Mouse (Mus musculus): ENCODE results near the gene Bahd1. TPM values are rescaled to one million over a fixed set of nuclear protein-coding genes. Genes with fewer than 3 reads are reported as not detected.

Gene Bahd1
- total RNA-seq, 2 experiments from 2014 or later: 5.2 to 6.4 TPM

- H3K27ac ChIP-seq: peak overlapping the region; percentile 68
- H3K4me3 ChIP-seq: peak overlapping the region; percentile 99
Measured at GRCm38 (mm10) chr2:118902051-118903025, 2.2 kb downstream of the Bahd1 start.

GRCm38 (mm10) chr2:118903333-118903741 lies 3.2 kb downstream of the Bahd1 start:
- Histone ChIP-seq H3K4me3 (peak overlapping the region; percentile 99), H3K27ac (no peak overlapping the region)
- intact Hi-C loops (cut with DNase I): no loop called here
- DNase-seq: peak; percentile 44
- TF ChIP-seq CTCF (IDR thresholded peaks at IDR 0.05): no peak

More at GRCm38 (mm10) chr2:118902051-118903025, 2.2 kb downstream of the Bahd1 start:
- TF ChIP-seq CTCF (IDR thresholded peaks at IDR 0.05): peak; percentile 52
- intact Hi-C loops (cut with DNase I): no loop called here
- peak; percentile 70 for DNase-seq

DNA sequence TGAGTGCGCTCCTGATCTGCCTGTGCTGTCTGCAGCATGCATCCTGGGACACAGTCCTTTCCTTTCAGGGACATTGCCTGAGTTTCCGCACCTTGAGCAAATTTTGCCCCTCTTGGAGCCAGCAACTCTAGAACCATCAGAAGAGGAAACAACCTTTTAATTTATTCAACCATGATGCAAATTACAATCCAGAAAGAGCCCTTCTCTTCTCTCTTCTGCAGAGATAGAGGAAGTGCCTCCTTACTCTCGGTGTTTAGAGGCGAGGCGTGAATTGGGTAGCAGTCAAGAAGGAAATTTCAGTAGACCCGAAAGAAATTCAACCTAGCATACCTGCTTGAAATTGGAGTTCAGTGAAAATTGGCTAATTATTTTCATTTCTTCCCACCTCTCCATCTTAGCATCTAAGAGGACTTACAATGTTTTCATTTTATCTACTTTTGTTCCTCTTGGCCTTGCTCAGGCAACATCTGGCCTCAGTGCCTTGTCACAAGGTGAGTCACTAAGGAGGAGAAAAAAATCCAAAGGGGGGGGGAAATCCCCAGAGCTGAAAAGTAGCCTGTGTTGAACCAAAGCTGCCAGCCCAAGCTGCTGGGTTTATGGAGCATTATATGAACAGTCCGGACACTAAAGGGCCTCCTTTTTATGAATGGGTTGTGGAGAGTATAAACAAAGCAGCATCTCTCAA lies 5.4 kb downstream of the Bahd1 start:
- intact Hi-C loops (cut with DNase I): no loop called here
- Histone ChIP-seq H3K4me3 (no peak overlapping the region), H3K27ac (no peak overlapping the region)
- TF ChIP-seq CTCF (IDR thresholded peaks at IDR 0.05): no peak
- DNase-seq: no peak

DNA sequence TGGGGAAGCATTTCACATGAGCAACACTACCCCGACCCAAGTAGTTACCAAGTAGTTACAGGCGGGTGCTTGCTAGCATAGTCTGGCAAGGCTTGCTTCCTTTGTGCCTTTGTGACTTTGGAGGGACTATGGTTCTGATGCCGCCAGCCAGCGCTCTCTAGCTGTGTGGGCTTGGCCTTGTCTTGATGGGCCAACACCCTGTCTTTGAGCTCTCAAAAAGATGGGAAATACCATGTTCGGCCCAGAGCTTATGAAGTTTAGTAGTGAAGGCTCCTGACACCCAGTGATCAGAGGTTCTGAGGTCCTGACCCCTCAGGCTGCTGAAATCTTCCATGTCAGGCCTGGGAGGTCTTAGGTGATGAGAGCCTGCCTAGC lies 5.9 kb downstream of the Bahd1 start:
- Histone ChIP-seq H3K4me3 (no peak overlapping the region), H3K27ac (no peak overlapping the region)
- no peak for DNase-seq
- no peak for TF ChIP-seq CTCF (IDR thresholded peaks at IDR 0.05)
- intact Hi-C loops (cut with DNase I): no loop called here

DNA sequence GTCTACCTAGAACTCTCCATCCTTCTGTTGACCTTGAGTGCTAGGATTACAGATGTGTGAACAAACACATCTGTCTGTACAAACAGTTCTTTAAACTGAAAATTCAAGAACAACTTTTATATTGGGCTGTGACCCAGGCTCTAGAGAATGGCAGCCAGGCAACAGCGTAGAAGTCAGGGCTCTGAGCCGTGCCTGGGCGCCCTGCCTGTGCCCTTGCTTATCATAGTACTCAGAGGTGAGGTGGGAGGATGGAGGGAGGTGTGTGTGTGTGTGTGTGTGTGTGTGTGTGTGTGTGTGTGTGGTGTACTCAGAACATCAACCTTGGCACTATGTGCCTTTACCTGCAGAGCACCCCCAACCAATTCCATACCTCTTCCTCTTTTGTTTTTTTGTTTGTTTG lies 7.6 kb downstream of the Bahd1 start:
- no peak overlapping the region for H3K4me3 ChIP-seq
- intact Hi-C loops (cut with DNase I): no loop called here
- H3K27ac ChIP-seq: no peak overlapping the region
- TF ChIP-seq CTCF (IDR thresholded peaks at IDR 0.05): no peak
- DNase-seq: no peak

DNA sequence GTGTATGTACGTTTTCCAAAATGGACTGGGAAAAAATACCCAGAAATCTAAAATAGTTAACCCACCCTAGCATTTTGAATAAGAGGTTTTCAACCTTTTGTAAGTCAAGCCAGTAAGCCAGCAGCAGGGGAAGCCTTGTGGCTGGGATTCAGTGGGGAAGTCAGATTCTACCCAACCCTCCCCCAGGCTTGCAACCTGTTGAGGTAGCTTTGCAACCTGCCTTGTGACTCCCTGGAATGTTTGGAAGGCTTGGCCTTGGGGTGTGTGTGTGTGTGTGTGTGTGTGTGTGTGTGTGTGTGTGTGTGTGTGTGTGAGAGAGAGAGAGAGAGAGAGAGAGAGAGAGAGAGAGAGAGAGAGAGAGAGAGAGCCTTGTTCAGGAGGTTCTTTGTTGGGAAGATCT lies 9.0 kb downstream of the Bahd1 start:
- intact Hi-C loops (cut with DNase I): no loop called here

DNA sequence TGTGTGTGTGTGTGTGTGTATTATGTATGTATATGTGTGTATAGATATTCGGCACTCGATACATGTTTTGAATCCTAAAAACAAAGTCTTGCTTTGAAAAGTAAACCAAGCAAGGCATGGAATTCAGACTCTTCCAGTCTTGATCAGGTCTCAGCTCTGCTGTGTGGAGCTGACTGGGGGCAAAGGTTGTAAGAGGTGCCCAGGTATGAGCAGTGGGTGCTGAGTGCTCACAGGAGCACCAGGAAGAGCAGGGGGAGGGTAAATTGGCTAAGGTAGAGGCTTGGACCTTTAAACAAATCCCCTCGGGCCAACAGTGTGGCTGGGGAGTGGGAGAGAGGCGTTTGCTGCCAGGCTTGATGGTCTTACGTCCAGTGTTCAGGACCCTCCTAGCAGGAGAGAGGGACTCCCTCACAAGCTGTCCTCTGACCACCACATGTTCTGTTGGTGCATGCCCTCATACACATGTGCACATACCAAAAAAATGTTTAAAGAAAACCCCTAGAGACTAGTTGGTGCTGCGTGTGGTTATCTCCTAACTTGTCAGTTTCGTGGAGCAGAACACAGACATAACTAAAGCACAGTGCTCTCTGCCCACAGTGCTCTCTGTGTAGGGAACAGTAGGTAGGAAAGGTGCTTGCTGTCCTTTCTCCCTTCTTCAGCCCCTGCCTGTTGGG lies 10.6 kb downstream of the Bahd1 start:
- intact Hi-C loops (cut with DNase I): no loop called here
- Histone ChIP-seq H3K4me3 (no peak overlapping the region), H3K27ac (no peak overlapping the region)
- TF ChIP-seq CTCF (IDR thresholded peaks at IDR 0.05): no peak
- DNase-seq: no peak

More for the DNA sequence above, 9.0 kb downstream of the Bahd1 start:
- DNase-seq: no peak
- TF ChIP-seq CTCF (IDR thresholded peaks at IDR 0.05): no peak
- no peak overlapping the region for H3K4me3 ChIP-seq
- no peak overlapping the region for H3K27ac ChIP-seq

DNA sequence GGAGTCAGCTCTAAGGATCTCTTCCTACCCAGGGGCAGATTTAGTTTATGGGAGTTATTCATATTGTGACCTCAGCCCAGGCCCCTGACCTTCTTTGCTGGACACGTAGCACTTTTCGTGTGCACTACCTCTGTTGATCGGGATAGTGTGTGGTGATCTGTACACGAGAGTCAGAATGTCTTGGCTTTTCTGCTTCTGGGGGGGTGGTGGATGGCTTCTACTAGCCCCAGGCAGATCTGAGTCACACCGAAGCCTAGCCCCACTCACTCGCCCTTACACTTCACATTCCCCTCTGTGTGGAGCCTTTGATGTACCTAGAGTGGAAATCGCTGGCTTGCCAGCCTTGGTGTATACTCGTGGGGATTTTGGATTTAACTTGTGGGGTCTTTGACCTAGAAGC lies 12.5 kb downstream of the Bahd1 start:
- TF ChIP-seq CTCF (IDR thresholded peaks at IDR 0.05): no peak
- H3K4me3 ChIP-seq: no peak overlapping the region
- DNase-seq: no peak
- intact Hi-C loops (cut with DNase I): no loop called here
- no peak overlapping the region for H3K27ac ChIP-seq

DNA sequence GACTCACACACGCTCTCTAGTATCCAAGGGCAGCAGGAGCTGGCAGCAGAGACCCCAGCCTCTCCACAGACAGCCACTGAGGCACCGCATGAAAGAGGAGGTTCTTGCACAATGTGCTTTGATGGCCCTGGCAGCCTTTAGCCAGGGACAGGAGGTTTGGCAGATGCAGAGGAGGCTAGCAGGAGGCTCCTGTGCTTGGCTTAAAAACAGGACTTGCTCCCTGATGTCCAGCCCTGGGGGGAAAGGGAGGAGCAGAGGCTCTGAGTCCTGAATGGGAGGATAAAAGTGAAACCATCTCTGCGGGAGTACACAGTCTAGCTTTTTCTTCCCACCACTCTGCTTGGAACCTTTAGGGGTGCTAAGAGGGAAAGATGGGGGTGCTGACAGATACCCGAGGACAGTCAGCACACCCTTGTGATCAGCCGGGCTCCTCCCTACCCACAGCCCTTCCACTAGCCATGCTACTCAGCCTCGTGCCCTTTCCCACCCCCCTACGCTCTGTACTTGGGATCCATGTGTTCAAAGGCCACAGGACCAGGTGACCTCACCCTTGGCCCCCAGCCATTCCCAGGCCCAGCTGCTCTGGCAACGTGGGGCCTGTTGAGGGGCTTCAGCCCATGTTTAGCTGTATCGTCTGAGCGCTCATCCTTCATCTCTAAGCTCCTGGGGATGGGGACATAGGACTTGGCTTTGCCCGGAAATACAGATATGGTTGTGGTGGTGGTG lies 13.5 kb downstream of the Bahd1 start:
- H3K4me3 ChIP-seq: peak overlapping the region; percentile 51

DNA sequence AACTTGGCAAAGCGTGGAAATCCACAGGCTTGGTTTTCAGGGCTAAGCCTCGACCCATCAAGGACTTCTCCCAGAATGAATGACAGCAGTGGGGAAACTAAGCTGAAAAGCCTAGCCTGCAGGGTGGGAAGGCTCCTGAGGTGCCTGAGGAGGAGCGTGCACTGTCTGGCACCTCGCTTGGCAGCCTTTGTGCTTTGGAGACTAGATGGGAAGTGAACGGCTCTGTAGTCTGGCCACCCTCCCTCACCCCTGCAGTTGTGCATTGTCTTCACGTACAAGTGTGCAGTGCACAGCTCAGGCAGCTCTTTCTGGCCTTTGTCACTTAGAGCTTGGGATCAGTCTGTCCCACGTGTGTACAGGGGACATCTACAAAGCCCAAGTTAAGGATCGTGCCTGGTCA lies 14.5 kb downstream of the Bahd1 start:
- no peak for TF ChIP-seq CTCF (IDR thresholded peaks at IDR 0.05)
- no peak for DNase-seq
- intact Hi-C loops (cut with DNase I): no loop called here
- Histone ChIP-seq H3K4me3 (no peak overlapping the region), H3K27ac (no peak overlapping the region)

More for the DNA sequence above, 13.5 kb downstream of the Bahd1 start:
- H3K27ac ChIP-seq: no peak overlapping the region
- peak; percentile 38 for DNase-seq
- intact Hi-C loops (cut with DNase I): no loop called here
- TF ChIP-seq CTCF (IDR thresholded peaks at IDR 0.05): no peak

- DNase-seq: no peak
- no peak overlapping the region for H3K4me3 ChIP-seq
- no peak for TF ChIP-seq CTCF (IDR thresholded peaks at IDR 0.05)
- intact Hi-C loops (cut with DNase I): no loop called here
- H3K27ac ChIP-seq: no peak overlapping the region
Measured at GRCm38 (mm10) chr2:118916436-118916835, 16.3 kb downstream of the Bahd1 start.

- no peak for DNase-seq
- no peak overlapping the region for H3K27ac ChIP-seq
- TF ChIP-seq CTCF (IDR thresholded peaks at IDR 0.05): no peak
- intact Hi-C loops (cut with DNase I): no loop called here
- H3K4me3 ChIP-seq: no peak overlapping the region
Measured at GRCm38 (mm10) chr2:118918543-118918942, 18.4 kb downstream of the Bahd1 start.

Data from gastrocnemius, adult 2 months (tissue).